Mouse (Mus musculus) ES-Bruce4 (cell line): ENCODE results near the gene Cntnap5c. TPM values are rescaled to one million over a fixed set of nuclear protein-coding genes. Genes with fewer than 3 reads are reported as not detected.

Source experiments
- H3K27ac ChIP-seq: 2 replicates; pipeline ENCODE4 v1.5.1; 2012; ENCODE audit warnings: low read length, inconsistent platforms; ENCODE audit not compliant: insufficient read depth
- H3K27me3 ChIP-seq: 2 replicates; pipeline ENCODE4 v1.6.1; 2012; ENCODE audit warnings: mild to moderate bottlenecking, low read length, inconsistent platforms; ENCODE audit not compliant: control insufficient read depth, poor library complexity, insufficient read depth, severe bottlenecking
- H3K36me3 ChIP-seq: 2 replicates; pipeline ENCODE4 v1.6.1; 2012; ENCODE audit warnings: inconsistent platforms, mild to moderate bottlenecking, low read length, moderate library complexity; ENCODE audit not compliant: control insufficient read depth, poor library complexity, insufficient read depth, severe bottlenecking
- H3K4me1 ChIP-seq: one replicate; pipeline ENCODE4 v1.8.1; 2011; ENCODE audit warnings: low read length; ENCODE audit not compliant: control insufficient read depth, insufficient read depth
- H3K4me3 ChIP-seq: 2 replicates; pipeline ENCODE4 v1.5.1; 2011; ENCODE audit warnings: low read depth, mild to moderate bottlenecking, low read length
- H3K9ac ChIP-seq: 2 replicates; pipeline ENCODE4 v1.6.1; 2012; ENCODE audit warnings: low read depth, mild to moderate bottlenecking, inconsistent platforms; ENCODE audit not compliant: poor library complexity, severe bottlenecking
- H3K9me3 ChIP-seq: replicated peaks from 2 replicates; pipeline ENCODE4 v1.6.1; 2012; ENCODE audit warnings: mild to moderate bottlenecking, low read length, inconsistent platforms; ENCODE audit not compliant: control insufficient read depth, poor library complexity, insufficient read depth, severe bottlenecking
- CTCF ChIP-seq: IDR thresholded peaks from one replicate; pipeline ENCODE4 v1.8.1; 2011; ENCODE audit warnings: low read depth, low read length
- EP300 ChIP-seq: IDR thresholded peaks from 2 replicates; pipeline ENCODE4 v1.6.1; 2011; ENCODE audit warnings: low read depth, low read length; ENCODE audit not compliant: insufficient read depth
- POLR2A ChIP-seq: IDR thresholded peaks from one replicate; pipeline ENCODE4 v1.8.1; 2011; ENCODE audit warnings: low read length; ENCODE audit not compliant: insufficient read depth
- polyA plus RNA-seq: library from polyadenylated mRNA; stranded (reverse); fragments of >200 nt; gene quantifications from 2 replicates; pipeline ENCODE4 v1.2.4, GENCODE M21; 2011; ENCODE audit warnings: low read depth; ENCODE audit not compliant: missing spikeins, insufficient read depth, insufficient read length

Gene Cntnap5c
- polyA plus RNA-seq, 1 experiment, result not detected

- H3K9ac ChIP-seq, result no peak overlapping the region
- H3K9me3 ChIP-seq, result no peaks in the 10 kb centered on the region
- H3K4me3 ChIP-seq, result no peak overlapping the region
- no peaks in the 10 kb centered on the region for H3K4me1 ChIP-seq
- no peak overlapping the region for H3K27ac ChIP-seq
- no peak for TF ChIP-seq POLR2A
- TF ChIP-seq CTCF, result no peak
- TF ChIP-seq EP300, result no peak
- no peaks in the 10 kb centered on the region for H3K27me3 ChIP-seq
- H3K36me3 ChIP-seq, result no peaks in the 10 kb centered on the region
These were observed 96.6 kb downstream of the Cntnap5c start for GRCm38 (mm10) chr17:57865996-57866395.

DNA sequence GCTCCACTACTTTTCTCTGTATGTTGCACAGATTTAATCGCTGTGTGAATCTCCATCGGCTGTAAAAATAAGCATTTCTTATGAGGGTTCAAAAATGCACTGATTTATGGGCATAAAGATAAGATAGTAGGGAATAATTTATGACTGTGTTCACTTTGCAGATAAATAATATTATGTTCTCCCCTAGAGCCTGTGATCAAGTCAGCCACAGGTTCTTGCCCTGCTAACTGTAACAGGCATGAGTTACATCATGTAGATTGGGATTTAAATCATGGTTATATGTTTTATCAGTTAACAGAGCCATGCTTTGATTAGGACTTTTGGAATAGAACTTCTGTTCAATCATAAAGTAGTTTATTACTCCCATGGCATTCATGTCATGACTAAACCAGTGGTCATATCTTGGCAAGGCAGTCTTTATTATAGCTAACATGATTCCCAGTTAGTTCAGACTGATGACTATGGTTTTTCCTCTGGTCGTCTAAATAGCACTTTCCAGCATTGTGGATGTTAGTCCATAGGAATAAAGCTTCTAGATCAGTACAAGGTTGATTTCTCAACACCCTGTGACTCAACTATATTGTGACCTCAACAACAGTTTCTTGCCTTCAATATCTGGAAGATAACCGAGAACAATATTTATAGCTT lies 118.5 kb downstream of the Cntnap5c start:
- Histone ChIP-seq H3K9me3 (no peaks in the 10 kb centered on the region), H3K4me3 (no peak overlapping the region), H3K27ac (no peak overlapping the region), H3K27me3 (no peaks in the 10 kb centered on the region), H3K9ac (no peak overlapping the region), H3K36me3 (no peaks in the 10 kb centered on the region), H3K4me1 (no peaks in the 10 kb centered on the region)
- TF ChIP-seq EP300, result no peak
- no peak for TF ChIP-seq CTCF
- no peak for TF ChIP-seq POLR2A

- H3K4me1 ChIP-seq, result no peaks in the 10 kb centered on the region
- H3K36me3 ChIP-seq, result no peaks in the 10 kb centered on the region
- no peak overlapping the region for H3K4me3 ChIP-seq
- H3K27me3 ChIP-seq, result no peaks in the 10 kb centered on the region
- H3K27ac ChIP-seq, result no peak overlapping the region
- no peaks in the 10 kb centered on the region for H3K9me3 ChIP-seq
- TF ChIP-seq CTCF, result no peak
- no peak for TF ChIP-seq POLR2A
- TF ChIP-seq EP300, result no peak
- no peak overlapping the region for H3K9ac ChIP-seq
These were observed 142.5 kb downstream of the Cntnap5c start for GRCm38 (mm10) chr17:57911770-57912293.

GRCm38 (mm10) chr17:57984230-57984629 lies 214.9 kb downstream of the Cntnap5c start:
- Histone ChIP-seq H3K9me3 (no peaks in the 10 kb centered on the region), H3K36me3 (no peaks in the 10 kb centered on the region), H3K4me3 (no peak overlapping the region), H3K4me1 (no peaks in the 10 kb centered on the region), H3K9ac (no peak overlapping the region), H3K27me3 (no peaks in the 10 kb centered on the region), H3K27ac (no peak overlapping the region)
- TF ChIP-seq POLR2A, result no peak
- TF ChIP-seq EP300, result no peak
- TF ChIP-seq CTCF, result no peak

DNA sequence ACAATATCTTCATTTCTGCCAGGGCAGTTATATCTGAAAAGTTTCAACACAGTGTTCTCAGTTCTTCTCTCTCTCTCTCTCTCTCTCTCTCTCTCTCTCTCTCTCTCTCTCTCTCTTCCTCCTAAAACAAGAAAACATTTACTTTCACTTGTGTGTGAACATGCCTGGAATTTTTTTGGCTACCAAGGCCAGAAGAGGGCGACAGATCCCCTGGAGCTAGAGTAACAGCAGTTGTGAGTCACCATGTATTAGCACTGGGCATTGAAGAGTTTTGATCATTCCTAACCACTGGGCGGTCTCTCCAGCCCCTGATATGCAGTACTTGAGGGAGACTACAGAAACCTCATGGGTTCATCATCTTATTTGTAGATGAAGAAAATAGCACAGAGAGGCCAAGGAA lies 219.1 kb downstream of the Cntnap5c start:
- Histone ChIP-seq H3K27ac (no peak overlapping the region), H3K4me1 (no peaks in the 10 kb centered on the region), H3K4me3 (no peak overlapping the region), H3K27me3 (no peaks in the 10 kb centered on the region), H3K36me3 (no peaks in the 10 kb centered on the region), H3K9me3 (no peaks in the 10 kb centered on the region), H3K9ac (no peak overlapping the region)
- TF ChIP-seq POLR2A, result no peak

DNA sequence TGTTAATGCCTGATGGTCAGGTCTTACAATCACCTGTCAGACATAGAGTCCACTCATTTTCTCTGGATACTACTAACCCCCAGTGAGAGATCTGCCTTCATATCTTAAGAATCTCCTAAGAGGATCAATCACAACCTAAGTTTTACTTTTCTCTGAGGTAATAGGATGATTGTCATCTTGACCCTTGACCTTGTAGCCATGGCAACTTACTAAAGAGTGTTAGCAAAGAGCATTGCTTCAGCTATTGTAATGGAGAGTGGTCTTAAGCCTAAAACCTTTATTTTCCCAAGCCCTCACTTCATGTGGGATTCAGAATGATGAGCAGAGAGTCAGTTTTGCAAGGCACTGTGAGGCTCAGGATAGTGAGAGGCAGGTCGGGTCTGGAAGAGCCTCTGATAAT lies 227.1 kb downstream of the Cntnap5c start:
- Histone ChIP-seq H3K27me3 (no peaks in the 10 kb centered on the region), H3K4me1 (no peaks in the 10 kb centered on the region), H3K4me3 (no peak overlapping the region), H3K9ac (no peak overlapping the region), H3K9me3 (no peaks in the 10 kb centered on the region), H3K36me3 (no peaks in the 10 kb centered on the region), H3K27ac (no peak overlapping the region)
- TF ChIP-seq EP300 (no peak), CTCF (no peak), POLR2A (no peak)
